Mouse (Mus musculus): ENCODE data around the gene Osbpl5. TPM values are rescaled to one million over a fixed set of nuclear protein-coding genes. Genes with fewer than 3 reads are reported as not detected.
A peak's percentile ranks its signal among the peaks of the same experiment; 100 is the strongest.
"Not testable (repeated sequence)": the region's sequence is repeated elsewhere in the genome, so short reads cannot be mapped to it uniquely, and the experiment has no call there.

The Osbpl5 gene
- total RNA-seq, 2 experiments from 2014 or later = 3.9 to 7.5 TPM

DNA sequence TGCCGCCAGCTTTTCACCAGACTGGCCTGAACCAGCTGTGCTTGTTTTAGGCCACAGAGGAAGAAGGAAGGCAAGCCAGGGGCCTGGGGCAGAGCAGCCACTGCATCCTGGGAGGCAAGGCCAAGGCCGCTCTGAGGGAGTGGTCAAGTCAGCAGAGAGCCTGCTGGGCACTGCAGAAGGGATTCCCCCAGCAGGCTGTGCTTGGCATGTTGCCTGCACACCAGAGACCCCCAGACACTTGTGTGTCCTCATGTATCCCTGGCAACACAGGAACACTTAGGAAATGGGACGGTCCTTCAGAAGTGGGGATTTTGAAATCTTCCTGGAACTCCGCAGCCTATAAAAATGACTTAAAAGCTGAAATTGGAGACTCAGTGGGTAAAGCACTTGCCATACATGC is 44.8 kb downstream of the Osbpl5 start:
- no peak for ATAC-seq (replicated peaks; ENCODE audit: poor library complexity, severe bottlenecking)

DNA sequence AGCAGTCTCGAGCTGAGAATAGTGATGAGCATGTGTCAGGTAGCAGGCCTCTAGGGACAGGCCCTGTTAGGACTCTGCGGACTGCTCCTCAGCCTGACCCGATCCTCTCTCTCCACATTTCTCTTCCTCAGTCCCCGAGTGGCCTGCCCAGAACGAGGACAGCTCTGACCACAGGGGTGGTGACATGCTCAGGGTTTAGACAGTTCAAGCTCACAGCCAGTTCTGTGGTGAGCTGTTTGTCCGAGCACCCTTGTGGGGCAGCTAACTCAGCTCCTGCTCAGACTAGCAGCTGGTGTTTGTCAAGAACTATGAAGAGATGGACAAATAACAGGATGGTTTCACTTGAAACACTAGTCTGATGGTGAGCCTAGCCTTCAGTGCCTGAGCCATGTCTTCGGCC is 45.4 kb downstream of the Osbpl5 start:
- ATAC-seq (replicated peaks; ENCODE audit: poor library complexity, severe bottlenecking) = no peak

DNA sequence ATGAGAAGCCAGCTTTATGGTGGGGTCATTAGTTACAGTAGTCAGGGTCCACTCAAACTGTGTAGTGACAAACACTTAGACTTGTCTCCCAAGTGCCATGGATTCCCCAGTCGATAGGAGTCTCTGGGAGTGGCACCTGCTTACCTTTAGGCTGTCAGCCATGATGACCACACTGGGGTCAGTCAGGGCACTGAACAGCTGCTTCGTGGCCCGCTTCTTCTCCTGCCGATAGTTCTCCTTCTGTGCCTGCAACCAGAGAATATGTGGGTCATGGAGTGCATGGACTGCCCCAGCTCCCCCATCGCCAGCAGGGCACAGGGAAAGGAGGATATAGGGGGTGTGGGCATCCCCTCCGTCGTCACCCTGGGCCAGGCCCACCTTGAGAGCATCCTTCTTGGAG is 47.4 kb downstream of the Osbpl5 start:
- ATAC-seq (replicated peaks; ENCODE audit: poor library complexity, severe bottlenecking) = no peak

DNA sequence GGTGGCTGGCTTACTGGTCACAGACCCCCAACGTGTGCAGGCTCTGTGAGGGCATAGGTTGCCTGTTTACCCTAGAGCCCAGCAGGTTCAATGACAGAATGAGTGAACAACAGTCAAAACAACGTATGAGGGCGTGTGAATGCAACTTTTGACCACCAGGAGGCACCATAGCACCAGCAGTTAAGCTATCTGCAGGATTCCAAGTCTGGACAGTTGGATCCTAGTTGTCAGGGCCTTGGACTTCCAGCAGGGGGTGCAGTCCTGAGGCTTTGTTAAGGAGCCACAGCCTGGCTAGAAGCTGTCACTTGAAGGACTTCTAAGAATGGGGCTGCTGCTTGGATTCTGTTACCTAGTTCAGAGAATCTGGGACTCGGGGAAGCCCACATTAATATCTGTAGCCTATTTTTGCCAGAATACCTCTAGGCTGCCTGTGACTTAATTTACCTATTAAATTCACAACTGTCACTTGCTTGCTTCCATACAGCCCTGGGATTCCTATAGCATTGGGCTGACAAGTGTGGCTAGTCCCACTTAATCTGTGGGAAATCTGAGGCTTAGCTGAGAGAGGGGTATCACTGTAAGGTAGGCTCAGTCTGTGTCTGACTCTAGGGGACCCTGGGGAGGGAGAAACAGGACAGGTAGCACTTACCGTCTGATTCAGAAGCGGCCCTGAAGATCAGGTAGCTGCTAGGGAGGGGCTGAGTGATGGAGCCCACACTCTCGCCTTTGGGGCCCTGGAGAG is 49.9 kb downstream of the Osbpl5 start:
- peak; percentile 98 for ATAC-seq (replicated peaks; ENCODE audit: poor library complexity, severe bottlenecking)

DNA sequence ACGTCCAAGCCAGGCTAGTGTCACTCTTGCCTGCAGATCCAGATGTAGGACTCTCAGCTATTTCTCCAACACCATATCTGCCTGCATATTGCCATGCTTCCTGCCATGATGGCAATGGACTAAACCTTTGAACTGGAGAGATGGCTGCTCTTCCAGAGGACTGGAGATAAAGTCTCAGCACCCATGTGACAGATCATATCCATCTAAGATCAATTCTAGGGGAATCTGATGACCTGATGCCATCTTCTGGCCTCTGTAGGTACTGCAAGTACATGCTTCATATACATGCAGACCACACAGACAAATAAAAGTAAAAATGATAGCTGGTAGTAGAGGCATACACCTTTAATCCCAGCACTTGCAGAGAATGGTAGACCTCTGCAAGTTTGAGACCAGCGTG is 60.6 kb downstream of the Osbpl5 start:
- peak; percentile 61 for ATAC-seq (replicated peaks; ENCODE audit: poor library complexity, severe bottlenecking)

DNA sequence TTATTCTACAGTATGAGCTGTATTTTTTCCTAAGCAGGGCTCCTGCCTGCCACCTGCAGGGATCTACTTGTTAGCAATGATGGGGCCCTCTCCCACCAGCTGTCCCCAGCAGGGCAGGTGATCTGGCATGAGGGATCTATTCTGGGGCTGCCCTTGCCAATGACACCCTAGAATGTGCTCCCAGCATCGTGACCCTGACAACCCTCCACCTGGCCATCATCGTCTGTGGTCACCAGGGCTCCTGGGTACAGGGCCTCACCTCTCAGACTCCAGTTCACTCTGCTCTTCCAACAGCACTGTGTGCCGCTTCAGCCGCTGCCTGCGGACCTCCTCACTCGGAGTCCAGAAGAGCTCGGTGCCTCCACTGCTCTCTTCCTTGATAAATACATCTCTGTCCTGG is 62.2 kb downstream of the Osbpl5 start:
- no peak for ATAC-seq (replicated peaks; ENCODE audit: poor library complexity, severe bottlenecking)

DNA sequence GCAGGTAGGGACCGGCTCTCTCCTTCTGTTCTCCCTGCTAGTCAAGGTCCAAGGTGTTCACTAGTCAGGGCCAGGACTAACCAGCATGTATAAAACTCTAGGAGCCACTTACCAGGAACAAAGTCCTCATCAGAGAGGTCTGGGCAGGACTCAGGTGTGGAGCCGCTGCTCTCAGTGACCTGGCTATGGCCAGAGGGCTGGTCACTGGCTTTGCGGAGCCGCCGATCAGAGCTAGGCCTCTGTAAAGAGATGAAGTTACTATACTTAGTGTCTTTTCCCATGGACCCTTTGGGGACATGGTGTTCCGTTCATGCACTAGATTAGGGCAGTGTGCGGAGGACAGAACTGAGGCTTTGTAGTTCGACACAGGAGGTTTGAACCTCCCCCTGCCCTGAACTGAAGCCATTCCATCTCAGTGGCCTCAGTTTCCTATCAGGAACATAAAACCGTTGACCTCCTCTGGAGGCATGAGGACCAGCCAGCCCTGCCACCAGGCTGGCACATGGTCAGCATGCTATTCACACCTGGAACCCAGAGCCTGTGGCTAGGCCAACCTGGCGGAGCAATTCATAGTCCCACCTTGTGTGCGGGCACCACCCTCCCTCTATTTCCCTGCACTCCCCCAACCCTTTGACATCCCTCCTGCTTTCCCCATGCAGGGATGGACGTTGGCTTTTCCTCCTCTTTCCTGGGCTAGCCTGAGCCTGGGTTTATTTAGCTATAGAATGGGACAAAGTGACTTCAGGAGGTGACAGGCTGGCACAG is 63.9 kb downstream of the Osbpl5 start:
- ATAC-seq (replicated peaks; ENCODE audit: poor library complexity, severe bottlenecking) = no peak

DNA sequence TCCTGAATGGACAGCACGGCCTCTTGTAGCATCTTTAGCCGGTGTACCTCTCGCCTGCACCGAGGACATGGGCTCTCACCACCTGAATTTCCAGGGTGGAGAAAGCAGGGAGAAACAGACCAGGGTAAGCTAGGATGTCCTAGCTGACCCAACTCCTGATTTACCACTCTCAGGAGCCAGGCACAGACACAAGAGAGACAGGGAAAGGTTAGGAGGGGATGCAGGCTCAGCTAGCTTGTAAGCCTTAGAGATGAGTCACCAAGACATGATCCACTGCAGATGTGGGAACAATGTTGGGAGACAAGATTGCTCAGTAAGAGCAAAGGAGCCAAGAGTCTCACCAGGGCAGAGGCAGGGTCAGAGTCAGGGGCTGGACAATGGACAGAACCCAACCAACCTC is 64.9 kb downstream of the Osbpl5 start:
- no peak for ATAC-seq (replicated peaks; ENCODE audit: poor library complexity, severe bottlenecking)

DNA sequence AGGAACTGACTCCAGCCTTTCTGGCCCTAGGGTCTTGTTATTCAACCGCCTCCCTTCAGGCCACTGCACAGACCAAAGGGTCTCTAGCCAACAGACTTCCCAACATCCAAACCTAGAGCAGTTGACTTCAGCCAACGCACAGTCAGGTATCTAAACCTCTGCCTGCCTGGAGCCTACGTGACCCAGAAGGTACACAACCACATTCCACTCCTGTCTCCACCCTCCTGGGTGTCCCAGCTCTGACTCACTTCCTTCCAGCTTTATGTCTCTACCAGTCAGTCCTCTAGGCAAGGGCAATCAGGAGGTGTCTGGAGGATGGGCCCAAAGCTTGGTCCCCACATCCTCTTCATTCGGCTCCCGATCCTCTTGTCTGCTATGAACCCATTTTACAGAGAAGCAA is 65.6 kb downstream of the Osbpl5 start:
- ATAC-seq (replicated peaks; ENCODE audit: poor library complexity, severe bottlenecking) = no peak

DNA sequence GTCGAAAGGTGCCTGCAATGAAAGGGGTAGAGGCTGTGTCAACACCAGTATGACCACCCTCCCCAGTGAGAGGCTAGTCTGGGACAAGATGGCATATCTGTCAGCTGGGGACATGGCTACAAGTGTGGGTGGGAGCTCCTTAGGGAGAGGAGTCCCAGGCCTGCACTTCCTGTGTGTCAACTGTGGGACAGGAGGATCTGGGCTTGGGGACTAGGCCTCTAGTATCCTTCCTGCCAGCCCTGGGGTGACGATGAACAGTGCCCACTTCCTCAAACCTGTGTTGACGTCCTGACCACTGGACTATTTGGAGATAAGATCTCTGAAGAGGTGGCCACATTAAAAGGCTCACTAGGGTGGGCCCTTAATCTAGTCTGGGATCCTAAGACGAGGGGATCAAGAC is 66.8 kb downstream of the Osbpl5 start:
- ATAC-seq (replicated peaks; ENCODE audit: poor library complexity, severe bottlenecking) = peak; percentile 61

DNA sequence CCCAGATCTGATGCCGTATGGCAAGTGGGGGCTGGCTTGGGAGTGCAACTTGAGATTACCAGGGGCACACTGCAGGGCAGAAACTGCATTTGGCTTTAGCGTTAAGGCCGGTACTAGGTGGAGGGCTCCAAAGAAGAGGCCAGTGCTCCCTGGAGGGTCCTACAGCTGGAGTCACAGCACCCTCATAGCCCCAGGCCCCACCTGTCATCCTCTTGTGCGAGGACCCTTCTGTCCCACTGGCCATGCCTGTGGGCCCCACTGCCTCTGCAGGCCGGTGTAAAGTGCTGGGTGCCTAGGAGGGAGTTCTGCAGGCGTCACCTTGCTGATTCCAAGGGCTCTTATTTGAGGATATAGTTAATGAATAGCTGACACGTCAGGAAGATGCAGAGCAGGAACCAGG is 67.3 kb downstream of the Osbpl5 start:
- no peak for ATAC-seq (replicated peaks; ENCODE audit: poor library complexity, severe bottlenecking)

DNA sequence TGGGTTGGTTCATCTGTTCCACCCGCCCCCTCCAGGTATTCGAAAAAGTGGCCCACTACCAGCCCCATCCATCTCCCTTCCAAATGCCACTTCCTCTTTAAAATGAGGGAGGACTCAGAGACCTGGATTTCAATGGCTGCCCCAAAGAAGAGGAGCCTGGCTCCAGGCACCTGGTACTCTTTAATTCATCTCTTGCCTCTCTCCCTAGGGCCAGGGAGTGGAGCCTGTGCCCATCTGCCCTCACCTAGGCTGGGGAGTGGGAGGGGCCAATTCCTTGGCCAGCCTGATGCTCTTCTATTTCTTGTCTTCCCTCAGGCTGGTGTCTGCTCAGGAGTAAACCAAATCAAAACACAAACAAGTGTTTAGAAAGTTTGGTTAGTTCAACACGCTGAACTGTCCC is 70.1 kb downstream of the Osbpl5 start:
- peak; percentile 4; the same call in 1 of the 2 replicates for ATAC-seq (replicated peaks; ENCODE audit: poor library complexity, severe bottlenecking)

DNA sequence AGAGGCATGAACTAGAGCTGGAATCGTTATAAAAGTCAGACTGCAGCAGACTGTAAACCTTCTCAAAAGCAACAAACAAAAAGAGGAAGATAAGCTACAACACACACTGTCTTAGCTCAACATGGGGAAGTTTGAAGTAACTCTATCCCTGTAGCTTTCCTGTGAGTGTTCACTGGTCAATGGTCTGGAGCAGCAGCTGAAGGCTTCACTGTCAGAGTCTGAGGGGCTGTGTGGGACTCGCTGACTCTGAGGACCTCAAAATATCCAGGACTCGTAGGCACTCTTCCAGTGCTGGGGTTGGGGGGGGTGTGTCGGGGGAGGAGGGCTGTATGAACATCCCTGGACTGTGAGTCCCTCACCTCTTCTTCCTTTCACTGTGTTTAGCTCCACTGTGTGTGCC is 70.6 kb downstream of the Osbpl5 start:
- ATAC-seq (replicated peaks; ENCODE audit: poor library complexity, severe bottlenecking) = peak; percentile 49

DNA sequence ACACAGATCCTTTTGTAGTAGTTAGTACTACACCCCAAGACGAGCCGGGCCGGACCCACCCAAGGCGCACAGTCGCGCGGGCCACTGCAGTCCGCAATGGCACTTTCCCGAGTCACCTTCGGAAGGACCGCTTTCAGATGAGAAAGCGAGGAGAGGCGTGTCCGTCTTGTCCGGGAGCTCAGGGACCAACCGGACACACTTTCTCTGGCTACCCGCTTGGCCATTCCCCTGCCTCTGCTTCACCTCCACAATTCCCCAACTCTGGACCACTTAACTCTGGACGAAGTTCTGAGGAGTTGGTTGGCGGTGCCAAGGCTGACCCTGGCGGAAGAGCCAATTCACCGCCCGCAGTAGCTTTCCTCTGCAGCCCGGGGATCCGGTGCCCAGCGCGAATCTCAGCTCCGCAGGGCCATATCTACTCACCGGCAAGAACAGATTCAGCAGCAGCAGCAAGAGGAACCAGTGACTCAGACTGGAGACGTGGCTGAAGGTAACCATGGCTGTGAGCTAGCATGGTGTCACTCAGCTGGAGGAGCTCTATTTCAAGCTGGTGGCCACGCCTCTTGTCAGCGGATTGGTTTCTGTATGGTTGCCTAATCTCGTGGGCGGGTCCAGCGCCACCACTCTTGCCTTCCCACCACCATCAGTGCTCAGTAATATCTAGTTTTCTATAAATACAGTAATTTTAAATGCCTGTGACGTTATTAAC is 71.3 kb downstream of the Osbpl5 start, which contains the start of gene Tnfrsf23:
Tnfrsf23 (minus strand) TSS at position 514 of the 709 bp plus-strand sequence.
- peak; percentile 89 for ATAC-seq (replicated peaks; ENCODE audit: poor library complexity, severe bottlenecking)

DNA sequence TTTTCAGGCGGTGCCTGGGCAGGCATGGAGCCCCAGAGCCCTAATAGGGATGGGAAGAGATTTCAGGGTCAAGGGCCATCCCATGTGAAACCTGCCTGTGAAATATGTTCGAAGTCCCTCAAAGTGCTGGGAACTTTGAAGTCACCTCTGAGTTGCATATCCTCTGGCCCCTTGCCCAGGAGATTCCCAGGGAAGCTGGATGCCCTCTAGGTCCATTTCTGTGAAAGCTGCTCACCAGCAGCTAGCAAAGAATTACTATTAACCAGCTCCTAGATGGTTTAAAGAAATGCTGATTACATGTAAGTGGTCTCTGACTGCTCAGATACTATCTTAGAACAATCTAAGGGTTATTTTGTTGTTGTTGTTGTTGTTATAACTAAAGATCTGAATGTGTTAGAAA is 72.2 kb downstream of the Osbpl5 start:
- not testable (repeated sequence) for ATAC-seq (replicated peaks; ENCODE audit: poor library complexity, severe bottlenecking)

DNA sequence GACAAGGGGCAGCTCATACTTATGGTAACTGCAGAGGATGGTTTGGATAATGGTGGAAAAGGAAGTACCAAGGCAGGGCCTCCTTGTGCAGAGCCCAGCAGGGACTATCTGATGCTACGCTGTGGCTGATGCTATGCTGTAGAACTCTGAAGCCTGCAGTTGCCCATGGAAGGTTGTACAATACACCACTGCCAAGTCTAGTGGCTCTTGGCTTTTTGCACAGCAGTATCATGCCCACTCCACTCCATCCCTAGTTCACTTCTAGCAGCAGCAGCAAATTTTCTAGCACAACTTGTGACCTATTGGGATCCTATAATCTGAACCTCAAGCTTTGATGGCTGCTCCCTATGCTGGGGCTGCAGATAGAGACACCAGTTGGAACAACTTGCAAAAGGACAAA is 75.2 kb downstream of the Osbpl5 start:
- no peak for ATAC-seq (replicated peaks; ENCODE audit: poor library complexity, severe bottlenecking)

DNA sequence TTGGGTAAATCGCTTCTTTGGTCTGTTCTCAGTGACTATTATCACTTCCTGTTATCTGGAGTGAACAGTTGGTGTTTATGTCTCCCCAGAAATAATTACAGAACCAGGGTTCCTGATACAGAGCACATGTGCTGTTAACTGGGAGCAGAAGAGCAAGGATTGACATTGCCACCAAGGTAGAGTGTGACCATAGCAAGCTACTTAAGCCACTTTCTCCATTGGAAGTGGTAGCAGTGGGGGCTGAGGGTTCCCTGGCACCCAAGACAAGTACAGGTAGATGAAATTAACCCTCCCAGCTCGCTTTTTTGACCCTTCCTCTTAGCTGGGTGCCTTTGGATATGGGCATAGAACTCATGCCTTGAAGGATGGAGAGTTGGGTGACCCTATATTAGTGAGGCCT is 75.9 kb downstream of the Osbpl5 start:
- ATAC-seq (replicated peaks; ENCODE audit: poor library complexity, severe bottlenecking) = peak; percentile 29; the same call in 1 of the 2 replicates

DNA sequence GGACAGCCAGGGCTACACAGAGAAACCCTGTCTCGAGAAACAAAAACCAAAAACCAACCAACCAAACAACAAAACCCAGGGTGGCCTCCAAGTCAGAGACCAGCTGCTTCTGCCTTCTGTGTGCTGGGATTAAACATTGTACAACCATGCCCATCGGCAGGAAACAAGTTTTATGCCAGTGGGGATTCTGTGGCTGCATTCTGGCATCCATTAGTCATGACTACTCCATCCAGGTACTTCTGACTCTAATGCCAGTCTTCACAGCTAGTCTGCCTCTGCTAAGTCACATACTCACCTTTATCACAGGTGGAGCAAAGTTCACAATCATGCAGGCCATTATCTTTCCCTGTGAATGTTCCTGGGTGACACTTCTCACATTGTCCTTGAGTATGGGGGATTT is 77.1 kb downstream of the Osbpl5 start:
- ATAC-seq (replicated peaks; ENCODE audit: poor library complexity, severe bottlenecking) = not testable (repeated sequence)

DNA sequence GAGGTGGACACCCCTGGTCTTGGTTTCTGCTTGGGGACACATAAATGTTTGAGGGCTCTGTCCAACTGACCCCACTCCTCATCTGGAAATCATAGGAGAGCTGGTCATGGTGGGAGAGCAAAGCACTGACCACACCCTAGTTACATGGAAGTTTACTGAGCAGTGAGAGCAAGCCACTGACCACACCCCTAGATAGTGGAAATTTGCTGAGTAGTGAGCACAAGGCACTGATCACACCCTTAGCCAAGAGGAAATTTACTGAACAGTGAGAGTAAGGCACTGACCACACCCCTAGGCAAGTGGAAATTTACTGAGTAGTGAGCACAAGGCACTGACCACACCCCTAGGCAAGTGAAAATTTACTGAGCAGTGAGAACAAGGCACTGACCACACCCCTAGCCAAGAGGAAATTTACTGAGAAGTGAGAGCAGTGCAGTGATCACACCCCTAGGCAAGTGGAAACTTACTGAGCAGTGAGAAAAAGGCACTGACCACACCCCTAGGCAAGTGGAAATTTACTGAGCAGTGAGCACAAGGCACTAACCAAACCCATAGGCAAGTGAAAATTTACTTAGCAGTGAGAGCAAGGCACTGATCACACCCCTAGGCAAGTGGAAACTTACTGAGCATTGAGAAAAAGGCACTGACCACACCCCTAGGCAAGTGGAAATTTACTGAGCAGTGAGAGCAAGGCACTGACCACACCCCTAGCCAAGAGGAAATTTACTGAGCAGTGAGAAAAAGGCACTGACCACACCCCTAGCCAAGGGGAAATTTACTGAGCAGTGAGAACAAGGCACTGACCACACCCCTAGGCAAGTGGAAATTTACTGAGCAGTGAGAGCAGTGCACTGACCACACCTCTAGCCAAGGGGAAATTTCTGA is 90.1 kb downstream of the Osbpl5 start:
- ATAC-seq (replicated peaks; ENCODE audit: poor library complexity, severe bottlenecking) = peak; percentile 80

DNA sequence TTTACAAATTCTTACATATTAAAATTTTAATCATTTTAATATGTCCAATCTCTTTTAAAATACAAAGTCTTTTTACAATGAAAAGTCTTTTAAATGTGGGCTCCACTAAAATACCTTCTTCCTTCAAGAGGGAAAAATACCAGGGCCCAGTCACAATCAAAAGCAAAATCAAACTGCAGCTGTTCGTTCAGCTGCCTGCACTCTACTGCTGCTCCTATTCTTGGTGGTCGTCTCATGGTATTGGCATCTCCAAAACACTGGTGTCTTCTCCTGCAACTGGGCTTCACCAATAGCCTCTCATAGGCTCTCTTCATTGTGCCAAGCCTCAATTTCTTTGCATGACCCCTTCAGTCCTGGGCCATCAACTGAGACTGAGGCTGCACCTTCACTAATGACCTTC is 93.3 kb downstream of the Osbpl5 start:
- no peak for ATAC-seq (replicated peaks; ENCODE audit: poor library complexity, severe bottlenecking)
